Mouse (Mus musculus) brain, embryonic 14.5 days (tissue): Measurements from ENCODE around the gene Phf1. TPM values are rescaled to one million over a fixed set of nuclear protein-coding genes. Genes with fewer than 3 reads are reported as not detected.

ENCODE experiments used
- DNase-seq: peaks from one replicate; pipeline ENCODE4 v3.0.0-alpha.2; 2011; ENCODE audit warnings: low read depth
- CTCF ChIP-seq: fragments of 200-500 bp; IDR thresholded peaks from 2 replicates; pipeline ENCODE4 v1.5.1; 2012; ENCODE audit warnings: inconsistent platforms, mild to moderate bottlenecking, moderate library complexity, borderline replicate concordance; ENCODE audit not compliant: insufficient read depth, insufficient read length; ENCODE audit errors: extremely low read depth
- POLR2A ChIP-seq: fragments of 200-500 bp; IDR thresholded peaks from 2 replicates; pipeline ENCODE4 v1.6.1; 2012; ENCODE audit warnings: mild to moderate bottlenecking, inconsistent platforms, borderline replicate concordance; ENCODE audit not compliant: poor library complexity, insufficient read depth, insufficient read length, severe bottlenecking; ENCODE audit errors: extremely low read depth
- polyA plus RNA-seq: library from polyadenylated mRNA; depleted of rRNA; stranded (reverse); fragments of >200 nt; gene quantifications from 2 replicates; pipeline ENCODE4 v1.2.3, GENCODE M21; 2012

Phf1 gene
- polyA plus RNA-seq, 1 experiment = 50.0 TPM

GRCm38 (mm10) chr17:26948316-26949050 lies 15.6 kb downstream of the Phf1 start:
- peak; percentile 66 for DNase-seq
- no peak for TF ChIP-seq POLR2A
- TF ChIP-seq CTCF = no peak

- TF ChIP-seq CTCF (peak; percentile 43; the same call in 1 of the 2 replicates), POLR2A (no peak)
- DNase-seq = no peak
Observed at GRCm38 (mm10) chr17:26949051-26949577, 16.3 kb downstream of the Phf1 start.

GRCm38 (mm10) chr17:26949866-26950265 lies 17.0 kb downstream of the Phf1 start:
- TF ChIP-seq POLR2A (no peak), CTCF (no peak)
- DNase-seq = no peak

GRCm38 (mm10) chr17:26950560-26951288 lies 17.9 kb downstream of the Phf1 start:
- TF ChIP-seq POLR2A (no peak), CTCF (no peak)
- DNase-seq = no peak

GRCm38 (mm10) chr17:26951406-26951805 lies 18.6 kb downstream of the Phf1 start:
- TF ChIP-seq POLR2A (no peak), CTCF (no peak)

GRCm38 (mm10) chr17:26951952-26952877 lies 19.4 kb downstream of the Phf1 start:
- no peak for DNase-seq
- TF ChIP-seq CTCF (no peak), POLR2A (no peak)

More at GRCm38 (mm10) chr17:26951406-26951805, 18.6 kb downstream of the Phf1 start:
- peak; percentile 96 for DNase-seq

- TF ChIP-seq CTCF (no peak), POLR2A (no peak)
Observed at GRCm38 (mm10) chr17:26953201-26953600, 20.3 kb downstream of the Phf1 start.

GRCm38 (mm10) chr17:26953726-26954125 lies 20.9 kb downstream of the Phf1 start:
- DNase-seq = no peak

More at GRCm38 (mm10) chr17:26953201-26953600, 20.3 kb downstream of the Phf1 start:
- DNase-seq = no peak

GRCm38 (mm10) chr17:26956309-26956708 lies 23.5 kb downstream of the Phf1 start:
- DNase-seq = no peak
- no peak for TF ChIP-seq CTCF
- TF ChIP-seq POLR2A = no peak

More at GRCm38 (mm10) chr17:26953726-26954125, 20.9 kb downstream of the Phf1 start:
- no peak for TF ChIP-seq CTCF
- TF ChIP-seq POLR2A = no peak

GRCm38 (mm10) chr17:26956895-26957294 lies 24.0 kb downstream of the Phf1 start:
- no peak for TF ChIP-seq POLR2A
- TF ChIP-seq CTCF = no peak
- no peak for DNase-seq
